Mouse (Mus musculus) natural killer cell, adult 2 months (primary cell): ENCODE measurements around the gene Car5a.

Experiments
- DNase-seq, 2 experiments: peaks; one replicate each; pipeline ENCODE4 v3.0.0; 2022; ENCODE audit warnings: low spot score in 2 of 2

The Car5a gene

GRCm38 (mm10) chr8:121934923-121935322 lies 9.8 kb downstream of the Car5a start:
- DNase-seq, result no peak

GRCm38 (mm10) chr8:121934506-121934905 lies 10.2 kb downstream of the Car5a start:
- peak; percentile 19 to 27 for DNase-seq

- DNase-seq, result no peak
Observed at GRCm38 (mm10) chr8:121932668-121933520, 11.8 kb downstream of the Car5a start.

GRCm38 (mm10) chr8:121932026-121932667 lies 12.6 kb downstream of the Car5a start:
- DNase-seq, result no peak

GRCm38 (mm10) chr8:121931571-121931970 lies 13.1 kb downstream of the Car5a start:
- no peak for DNase-seq

GRCm38 (mm10) chr8:121930047-121930446 lies 14.7 kb downstream of the Car5a start:
- no peak for DNase-seq

- peak in 1 of 2 experiments; percentile 33 for DNase-seq
Observed at GRCm38 (mm10) chr8:121927316-121927715, 17.4 kb downstream of the Car5a start.

- no peak for DNase-seq
Observed at GRCm38 (mm10) chr8:121926266-121926665, 18.4 kb downstream of the Car5a start.

GRCm38 (mm10) chr8:121925624-121926023 lies 19.1 kb downstream of the Car5a start:
- peak; percentile 50 to 70 for DNase-seq

GRCm38 (mm10) chr8:121924681-121925080 lies 20.0 kb downstream of the Car5a start:
- no peak for DNase-seq

GRCm38 (mm10) chr8:121922101-121922500 lies 22.6 kb downstream of the Car5a start:
- DNase-seq, result no peak

- DNase-seq, result no peak
Observed at GRCm38 (mm10) chr8:121921582-121921981, 23.1 kb downstream of the Car5a start.

- no peak for DNase-seq
Observed at GRCm38 (mm10) chr8:121919731-121920130, 25.0 kb downstream of the Car5a start.

- no peak for DNase-seq
Observed at GRCm38 (mm10) chr8:121919158-121919557, 25.5 kb downstream of the Car5a start.

GRCm38 (mm10) chr8:121913378-121913777 lies 31.3 kb downstream of the Car5a start:
- no peak for DNase-seq

GRCm38 (mm10) chr8:121912831-121913230 lies 31.9 kb downstream of the Car5a start:
- DNase-seq, result no peak

- no peak for DNase-seq
Observed at GRCm38 (mm10) chr8:121911987-121912386, 32.7 kb downstream of the Car5a start.

GRCm38 (mm10) chr8:121911400-121911799 lies 33.3 kb downstream of the Car5a start:
- no peak for DNase-seq

- DNase-seq, result peak; percentile 57 to 81
Observed at GRCm38 (mm10) chr8:121909663-121910062, 35.0 kb downstream of the Car5a start.

- DNase-seq, result no peak
Observed at GRCm38 (mm10) chr8:121909148-121909541, 35.6 kb downstream of the Car5a start.

- DNase-seq, result no peak
Observed at GRCm38 (mm10) chr8:121908378-121909147, 36.1 kb downstream of the Car5a start.

- peak; percentile 92 to 96 for DNase-seq
Observed at GRCm38 (mm10) chr8:121907587-121908248, 37.0 kb downstream of the Car5a start, which contains the start of gene Slc7a5. Gene Slc7a5, minus strand, starts transcription at chr8:121907694.
